Mouse (Mus musculus) left cerebral cortex, postnatal 4 days (tissue): Measurements from ENCODE around the gene Tmem8b. TPM values are rescaled to one million over a fixed set of nuclear protein-coding genes. Genes with fewer than 3 reads are reported as not detected.

Source experiments
- DNase-seq: peaks from one replicate; pipeline ENCODE4 v3.0.0-alpha.2; 2022
- intact Hi-C: fragments of 180-260 bp; cut with DNase I; formaldehyde crosslinking; loops from one replicate; pipeline ENCODE4 v1.15.1; 2025
- total RNA-seq, 2 experiments: library from RNA; stranded (reverse); gene quantifications; 2 replicates each; pipeline ENCODE4 v1.2.3; 2021

Tmem8b gene
- total RNA-seq, 2 experiments from 2014 or later: 50.1 to 52.5 TPM

DNA sequence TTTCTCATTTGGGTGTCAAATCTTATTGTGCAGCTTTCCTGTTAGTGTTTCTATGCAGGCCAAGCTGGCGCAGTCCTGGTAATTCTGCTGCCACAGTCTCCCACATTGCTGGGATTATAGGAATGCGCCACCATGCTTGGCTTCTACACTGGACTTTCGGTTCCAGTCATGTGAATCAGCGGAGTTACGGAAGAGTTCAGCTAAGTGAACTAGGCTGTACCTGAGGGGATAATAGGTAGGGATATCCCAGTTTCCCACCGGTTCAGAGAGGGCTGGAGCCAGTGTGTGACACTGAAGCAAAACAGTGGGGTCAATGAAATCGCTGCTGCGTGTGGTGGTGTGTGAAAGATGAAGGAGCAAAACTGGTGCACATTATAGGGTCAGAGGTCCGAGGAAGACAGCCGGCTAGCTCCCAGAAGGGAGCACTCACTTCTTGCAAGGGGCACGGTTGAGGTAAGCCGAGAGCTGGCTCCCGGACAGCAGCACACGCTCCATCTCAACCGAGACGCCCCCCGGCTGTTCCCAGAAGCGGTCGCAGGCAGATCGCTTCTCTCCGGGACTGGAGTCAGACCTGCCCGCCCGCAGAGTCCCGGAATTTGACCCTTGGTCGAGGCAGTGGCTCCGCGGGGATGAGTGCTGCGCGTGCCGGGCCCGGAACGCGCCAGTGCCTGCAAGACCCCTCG, 13.0 kb upstream of the Tmem8b start:
- intact Hi-C loops: no loop called here
- no peak for DNase-seq

DNA sequence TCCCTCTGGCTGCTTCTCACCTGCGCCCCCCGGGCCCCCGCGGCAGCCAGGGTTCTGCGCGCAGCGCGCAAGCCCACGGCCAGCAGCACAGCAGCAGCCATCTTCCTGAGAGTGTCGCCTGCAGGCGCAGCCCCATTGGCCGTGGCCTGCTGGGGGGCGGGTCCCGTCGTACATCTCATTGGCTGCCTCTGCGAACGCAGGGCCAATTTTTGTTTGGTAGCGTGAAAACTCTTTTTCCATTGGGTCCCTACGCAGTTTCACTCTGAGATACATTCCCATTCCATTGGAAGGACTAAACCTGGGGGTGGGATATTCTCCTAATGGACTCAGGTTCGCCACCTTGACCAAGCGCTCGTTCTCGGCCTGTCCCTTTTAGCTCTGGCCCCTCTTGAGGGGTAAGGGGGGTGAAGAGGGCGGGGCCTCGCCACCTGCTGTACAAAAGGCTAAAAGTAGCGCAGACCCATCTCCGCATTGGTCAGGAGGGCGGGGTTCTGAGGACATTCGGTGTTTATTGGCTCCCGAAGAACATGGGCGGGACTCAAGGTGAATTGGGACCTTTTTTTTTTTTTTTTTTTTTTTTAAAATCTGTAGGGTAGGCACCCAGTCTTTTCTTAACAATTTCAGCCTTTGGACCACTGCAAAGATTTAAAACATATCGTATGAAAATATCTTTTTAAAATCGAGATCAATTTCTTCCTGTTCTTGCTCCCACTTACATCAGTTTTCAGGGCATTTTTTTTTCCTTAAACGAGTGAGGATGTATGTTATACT, 12.2 kb upstream of the Tmem8b start, which contains the start of gene Hint2:
Gene Hint2 (minus strand): TSS at position 128 of the 771 bp plus-strand sequence.
- intact Hi-C loops: no loop called here
- peak; percentile 96 for DNase-seq

DNA sequence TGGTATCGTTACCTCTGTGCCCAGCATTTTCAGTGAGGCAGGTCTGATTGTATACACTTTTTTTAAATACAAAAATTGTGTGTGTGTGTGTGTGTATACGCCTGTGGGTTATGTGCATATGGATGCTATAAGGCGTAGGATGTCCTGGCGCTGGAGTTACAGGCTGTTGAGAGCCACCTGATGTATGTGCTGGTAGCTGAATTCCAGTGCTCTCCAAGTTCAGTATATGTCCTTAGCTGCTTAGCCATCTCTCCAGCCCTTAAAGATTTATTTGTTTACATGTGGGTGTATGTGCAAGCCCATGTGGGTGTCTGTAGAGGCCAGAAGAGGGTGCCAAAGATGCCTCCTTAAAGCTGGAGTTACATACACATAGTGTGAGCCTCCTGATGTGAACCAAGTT, 11.6 kb upstream of the Tmem8b start:
- intact Hi-C loops: no loop called here
- no peak for DNase-seq

DNA sequence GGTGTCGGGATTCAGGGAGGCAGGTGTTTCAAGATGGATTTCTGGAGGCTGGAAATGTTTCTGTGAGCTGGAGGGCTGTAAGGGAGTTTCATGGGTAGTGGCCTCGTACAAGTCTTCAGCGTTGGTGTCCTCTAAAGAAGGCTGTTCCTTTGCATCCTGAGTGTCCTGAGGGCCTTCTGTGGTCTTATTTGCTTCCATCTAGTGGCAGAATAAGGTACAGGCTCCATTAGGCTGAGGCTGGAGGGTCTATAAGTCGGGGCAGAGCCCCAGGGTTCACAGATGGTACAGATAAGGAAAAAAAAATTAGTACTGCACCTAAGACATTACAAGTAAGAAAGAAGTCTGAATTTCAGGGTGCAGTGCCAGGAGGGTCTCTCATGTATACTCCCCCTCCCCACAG, 2.4 kb upstream of the Tmem8b start:
- DNase-seq: no peak
- intact Hi-C loops: no loop called here

- peak; percentile 63 for DNase-seq
- intact Hi-C loops: no loop called here
Measured at GRCm38 (mm10) chr4:43669428-43669794, 640 bp downstream of the Tmem8b start.

GRCm38 (mm10) chr4:43672070-43672469, 3.3 kb downstream of the Tmem8b start:
- peak; percentile 94 for DNase-seq
- intact Hi-C loops: no loop called here

DNA sequence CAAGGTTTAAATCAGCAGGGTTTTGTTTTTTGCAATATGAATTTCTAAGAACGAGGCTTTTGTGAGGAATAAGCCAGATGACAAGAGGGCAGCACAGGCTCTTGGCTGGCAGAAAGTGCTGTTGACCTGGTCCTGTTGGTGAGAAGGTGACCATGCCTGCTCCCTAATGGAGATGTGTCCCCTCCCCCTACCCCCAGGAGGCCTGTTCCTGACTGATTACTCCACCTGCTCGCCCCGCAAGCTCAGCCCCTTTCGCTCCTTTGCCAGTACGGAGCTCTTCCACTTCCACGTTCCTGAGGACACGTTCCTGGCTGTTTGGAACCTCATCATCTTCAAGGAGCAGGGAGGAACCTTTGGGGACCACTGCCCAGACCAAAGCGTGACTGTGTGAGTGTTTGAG, 4.9 kb downstream of the Tmem8b start:
- no peak for DNase-seq
- intact Hi-C loops: no loop called here

DNA sequence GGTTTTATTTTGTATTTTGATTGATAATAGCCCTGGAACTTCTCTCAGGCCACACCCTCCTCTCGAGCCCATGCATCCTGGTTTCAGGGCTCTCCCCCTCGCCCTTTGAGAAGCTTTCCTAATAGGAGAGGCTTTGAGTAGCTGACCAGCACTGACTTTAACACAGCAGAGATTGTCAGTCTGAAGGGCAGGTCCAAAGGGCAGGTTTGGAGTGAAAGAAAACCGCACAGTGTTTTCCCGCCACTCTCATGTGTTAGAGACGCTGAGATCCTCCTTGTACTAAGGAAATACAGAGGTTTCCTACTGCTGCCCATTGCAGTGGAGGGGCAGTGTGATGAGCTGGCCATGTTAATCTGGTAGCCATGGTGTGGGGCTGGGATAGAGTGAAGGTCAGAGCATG, 6.2 kb downstream of the Tmem8b start:
- no peak for DNase-seq
- intact Hi-C loops: no loop called here

- intact Hi-C loops: no loop called here
- no peak for DNase-seq
Measured at GRCm38 (mm10) chr4:43675608-43676007, 6.8 kb downstream of the Tmem8b start.

DNA sequence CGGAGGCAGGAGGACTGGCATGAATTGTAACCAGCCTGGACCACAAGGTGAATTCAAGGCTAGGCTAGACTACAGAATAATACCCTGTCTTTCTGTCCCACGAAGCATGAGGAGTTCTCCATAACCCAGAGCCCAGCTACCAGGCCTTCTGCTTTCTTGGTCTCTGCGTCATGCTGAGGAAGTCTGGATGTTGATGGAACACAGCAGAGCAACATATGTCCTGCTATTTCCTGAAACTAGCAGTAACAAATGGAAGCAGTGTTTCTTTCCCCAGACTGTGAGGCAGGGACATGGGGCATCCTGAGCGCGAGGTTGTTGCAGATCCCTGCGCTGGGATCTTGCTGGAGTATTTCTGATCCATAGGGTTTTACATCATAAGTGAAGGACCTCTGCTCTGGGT, 9.8 kb downstream of the Tmem8b start:
- DNase-seq: no peak
- intact Hi-C loops: no loop called here

DNA sequence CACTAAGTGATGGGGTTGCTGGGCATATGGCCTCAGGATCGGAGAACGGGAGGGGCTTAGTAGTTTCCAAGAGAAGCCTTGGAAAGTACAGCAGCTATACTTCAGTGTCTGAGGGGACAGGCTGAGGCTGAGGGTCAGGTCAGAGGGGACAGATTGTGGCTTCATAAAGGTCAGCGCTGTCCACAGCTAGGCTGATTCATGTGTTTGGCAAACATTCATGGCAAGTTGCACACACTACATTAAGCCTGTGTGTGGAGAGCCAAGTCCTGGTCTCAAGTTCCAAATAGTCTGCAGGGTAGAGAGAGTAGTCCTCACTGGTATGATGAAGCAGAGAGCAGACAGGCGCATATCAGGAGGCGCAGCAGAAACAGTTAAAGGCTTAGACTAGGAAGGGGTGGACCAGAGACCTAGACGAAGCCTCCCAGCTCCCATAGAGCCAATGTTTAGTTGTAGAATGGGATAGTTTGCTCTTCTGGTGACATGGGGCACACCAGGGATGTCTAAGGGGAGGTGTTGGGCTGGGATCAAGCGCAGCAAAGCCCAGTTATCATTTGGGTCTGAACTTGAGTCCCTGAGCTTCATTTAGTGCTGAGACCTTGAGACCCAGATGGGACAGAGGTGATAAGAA, 10.8 kb downstream of the Tmem8b start:
- no peak for DNase-seq
- intact Hi-C loops: no loop called here

GRCm38 (mm10) chr4:43690021-43690420, 21.2 kb downstream of the Tmem8b start:
- DNase-seq: peak; percentile 50
- intact Hi-C loops: no loop called here

DNA sequence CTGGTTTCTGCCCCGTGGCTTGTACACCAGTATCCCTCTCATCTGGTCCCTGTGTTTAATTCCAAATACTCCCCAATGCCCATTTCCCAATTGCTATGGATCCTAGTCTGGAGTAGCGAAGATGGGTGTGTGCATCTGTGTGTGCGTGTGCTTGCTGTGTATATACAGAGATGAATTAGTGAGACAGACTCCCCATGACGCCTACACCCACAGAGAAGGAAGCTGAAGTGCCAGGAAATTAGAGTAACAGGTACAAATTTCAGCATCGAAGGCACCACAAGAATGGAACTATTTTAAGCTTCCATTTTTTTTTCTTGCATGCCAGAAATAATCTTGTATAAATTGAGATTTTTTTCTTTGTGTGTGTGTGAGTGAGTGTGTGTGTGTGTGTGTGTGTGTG, 22.3 kb downstream of the Tmem8b start:
- intact Hi-C loops: no loop called here
- no peak for DNase-seq

DNA sequence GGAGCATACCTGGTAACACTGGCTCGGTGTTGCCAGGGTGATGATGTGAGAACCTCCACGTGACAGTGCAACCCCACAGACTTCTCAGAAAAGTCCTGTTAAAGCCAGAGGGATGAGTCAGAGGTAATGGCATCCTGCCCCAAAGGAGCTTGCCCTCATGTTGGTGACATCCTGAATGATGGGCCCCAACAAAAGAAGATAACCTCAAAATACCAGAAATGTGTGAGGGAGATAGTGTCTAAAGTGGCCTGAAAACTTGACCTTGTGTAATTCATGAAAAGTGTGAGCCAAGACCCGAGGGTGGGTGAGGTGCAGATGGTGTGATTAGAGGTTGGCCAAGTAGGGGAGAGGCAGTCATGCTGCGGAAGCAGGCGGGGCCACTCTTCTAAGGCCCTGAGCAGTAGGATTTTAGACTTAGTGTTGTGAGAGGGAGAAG, 25.1 kb downstream of the Tmem8b start:
- intact Hi-C loops: no loop called here
- no peak for DNase-seq

GRCm38 (mm10) chr4:43694439-43695248, 25.9 kb downstream of the Tmem8b start:
- no peak for DNase-seq
- intact Hi-C loops: no loop called here

DNA sequence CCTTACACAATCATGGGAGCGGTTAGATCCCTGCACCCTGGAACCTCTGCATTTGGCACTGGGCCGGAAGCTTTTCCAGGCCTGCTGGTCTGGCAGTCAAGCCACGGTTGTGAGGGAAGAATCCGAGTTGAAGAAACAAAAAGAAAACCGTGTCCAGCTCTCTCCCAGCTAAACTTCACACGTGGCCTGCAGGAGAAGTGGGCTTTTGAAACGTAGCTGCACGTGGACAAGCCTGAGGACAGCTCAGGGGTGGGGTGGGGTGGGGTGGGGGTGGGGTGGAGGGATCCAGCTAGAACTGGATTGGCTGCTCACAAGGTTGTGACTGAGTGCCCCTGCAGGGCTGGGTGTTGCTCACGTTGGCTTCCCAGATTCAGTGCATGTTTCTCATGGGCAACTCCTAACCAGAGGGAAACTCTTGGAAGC, 26.5 kb downstream of the Tmem8b start:
- no peak for DNase-seq
- intact Hi-C loops: no loop called here

GRCm38 (mm10) chr4:43696561-43696960, 27.8 kb downstream of the Tmem8b start:
- peak; percentile 70 for DNase-seq
- intact Hi-C loops: no loop called here

DNA sequence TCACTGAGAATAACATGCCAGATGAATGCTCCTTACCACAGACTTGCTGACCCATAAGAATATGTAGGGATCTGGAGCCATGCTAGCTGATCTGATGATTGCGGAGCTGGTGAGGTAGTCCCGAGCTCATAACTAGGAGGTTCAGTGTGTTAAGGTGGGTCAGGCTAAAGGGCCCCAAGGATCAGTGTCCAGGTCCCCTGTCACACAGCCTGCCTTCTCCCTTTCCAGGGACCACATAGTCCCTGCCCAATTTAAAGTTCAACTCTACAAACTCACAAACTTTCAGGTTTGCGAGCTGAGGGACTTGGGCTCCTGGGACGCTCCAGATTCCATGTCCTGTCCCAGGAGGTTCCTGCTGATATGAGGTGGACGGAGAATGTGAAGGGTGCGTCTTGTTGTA, 31.9 kb downstream of the Tmem8b start, which contains the start of gene Olfr70:
Gene Olfr70 (minus strand): TSS at position 101 of the 400 bp plus-strand sequence.
- DNase-seq: no peak
- intact Hi-C loops: no loop called here

DNA sequence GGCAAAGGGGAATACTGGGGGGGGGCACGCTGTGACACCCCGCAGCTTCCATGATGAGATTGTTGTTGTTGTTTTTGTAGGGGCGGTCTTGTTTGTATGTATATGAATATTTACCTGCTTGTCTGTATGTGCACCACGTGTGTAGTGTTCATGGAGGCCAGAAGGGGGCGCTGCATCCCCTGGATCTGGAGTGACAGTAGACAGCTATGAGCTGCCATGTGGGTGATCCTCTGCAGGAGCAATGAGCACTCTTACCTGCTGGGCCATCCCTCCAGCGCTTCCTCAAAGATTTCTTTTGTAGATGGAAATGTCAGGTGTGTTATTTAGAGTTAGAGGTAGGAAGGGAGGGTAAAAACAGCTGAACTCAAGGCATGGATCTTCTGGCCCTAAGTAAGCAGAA, 34.7 kb downstream of the Tmem8b start:
- intact Hi-C loops: no loop called here
- no peak for DNase-seq

DNA sequence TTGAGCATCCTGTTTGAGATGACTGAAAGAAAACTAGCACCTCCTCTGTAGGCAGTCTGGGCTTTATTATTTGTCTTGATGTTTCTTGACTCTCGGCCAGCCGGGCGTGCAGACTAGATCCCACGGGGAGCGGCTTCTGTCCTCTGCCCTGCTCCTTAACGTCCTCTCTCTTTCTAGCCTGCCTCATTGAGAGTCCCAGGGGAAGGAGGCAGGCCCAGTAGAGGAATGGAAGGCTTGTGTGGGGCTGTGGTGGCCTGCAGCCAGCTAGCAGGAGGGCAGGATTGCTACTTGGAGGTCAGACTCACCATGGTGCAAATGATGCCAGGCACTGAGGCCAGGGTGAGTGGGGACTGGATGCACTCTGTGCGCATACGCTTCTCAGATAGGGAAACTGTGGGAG, 35.1 kb downstream of the Tmem8b start:
- DNase-seq: no peak

DNA sequence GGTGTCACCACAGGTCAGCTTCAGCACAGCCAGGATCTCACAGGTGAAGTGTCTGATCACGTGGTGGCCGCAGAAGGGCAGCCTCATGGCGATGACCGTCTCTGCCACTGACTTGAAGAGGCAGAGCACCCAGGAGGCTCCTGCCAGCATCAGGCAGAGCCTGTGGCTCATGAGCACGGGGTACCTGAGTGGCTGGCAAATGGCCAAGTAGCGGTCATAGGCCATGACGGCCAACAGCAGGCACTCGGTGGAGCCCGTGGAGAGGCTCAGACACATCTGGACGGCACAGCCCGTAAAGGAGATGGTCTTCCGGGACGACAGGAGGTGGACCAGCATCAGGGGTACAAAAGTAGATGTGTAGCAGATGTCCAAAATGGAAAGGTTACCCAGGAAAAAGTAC, 37.2 kb downstream of the Tmem8b start:
- no peak for DNase-seq
- intact Hi-C loops: no loop called here

More for the DNA sequence above, 35.1 kb downstream of the Tmem8b start:
- intact Hi-C loops: no loop called here
